Mouse (Mus musculus): ENCODE measurements around the gene Fam180a. TPM values are rescaled to one million over a fixed set of nuclear protein-coding genes. Genes with fewer than 3 reads are reported as not detected.

Fam180a gene
- polyA plus RNA-seq, 1 experiment from 2014 or later, result 2.1 TPM

DNA sequence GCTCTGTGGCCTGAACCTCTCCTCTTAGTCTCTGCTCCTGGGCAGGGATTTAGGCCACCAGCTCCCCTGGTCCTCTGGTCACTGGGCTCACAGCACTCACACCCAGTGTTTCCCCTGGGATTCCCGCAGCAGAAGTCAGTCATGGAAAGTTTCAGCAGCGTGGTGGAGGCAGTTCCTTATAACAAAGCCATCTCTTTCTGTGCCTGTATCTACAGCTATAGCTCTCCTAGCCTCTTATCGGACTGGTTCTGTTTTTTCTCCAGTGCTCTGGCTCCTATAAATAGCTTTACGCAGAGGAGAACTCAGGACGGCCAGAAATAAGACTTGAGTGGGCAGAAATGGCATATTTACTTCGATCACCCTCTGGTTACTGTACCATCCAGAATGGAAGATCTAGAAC lies 27.6 kb downstream of the Fam180a start:
- H3K27ac ChIP-seq (ENCODE audit: low read length), result no peak overlapping the region
- ATAC-seq, result no peak
- WGBS, result 62% methylated on average over 6 of the region's 6 CpGs
- peaks cover 3% of the 10 kb centered on the region; the same call in 1 of the 2 replicates for H3K4me1 ChIP-seq (ENCODE audit: control insufficient read depth, insufficient read depth, low read length)
- no peak overlapping the region for H3K4me2 ChIP-seq (ENCODE audit: low read depth, low read length)
- H3K27me3 ChIP-seq (replicated peaks; ENCODE audit: control insufficient read depth, insufficient read depth, low read length), result no peaks in the 10 kb centered on the region
- no peaks in the 10 kb centered on the region for H3K36me3 ChIP-seq (ENCODE audit: control insufficient read depth, insufficient read depth, low read length)
- no peak overlapping the region for H3K9ac ChIP-seq (ENCODE audit: low read depth, low read length)
- no peak overlapping the region for H3K4me3 ChIP-seq (ENCODE audit: low read length)
- H3K9me3 ChIP-seq (ENCODE audit: control insufficient read depth, low read length), result no peaks in the 10 kb centered on the region

GRCm38 (mm10) chr6:35297516-35298227 lies 28.3 kb downstream of the Fam180a start:
- Histone ChIP-seq H3K4me2 (ENCODE audit: low read depth, low read length) (no peak overlapping the region), H3K4me1 (ENCODE audit: control insufficient read depth, insufficient read depth, low read length) (no peaks in the 10 kb centered on the region), H3K9ac (ENCODE audit: low read depth, low read length) (no peak overlapping the region), H3K36me3 (ENCODE audit: control insufficient read depth, insufficient read depth, low read length) (no peaks in the 10 kb centered on the region), H3K27me3 (replicated peaks; ENCODE audit: control insufficient read depth, insufficient read depth, low read length) (no peaks in the 10 kb centered on the region), H3K27ac (ENCODE audit: low read length) (no peak overlapping the region), H3K4me3 (ENCODE audit: low read length) (no peak overlapping the region), H3K9me3 (ENCODE audit: control insufficient read depth, low read length) (no peaks in the 10 kb centered on the region)
- WGBS, result 92% methylated on average over 7 of the region's 7 CpGs
- no peak for ATAC-seq

GRCm38 (mm10) chr6:35297001-35297400 lies 28.9 kb downstream of the Fam180a start:
- Histone ChIP-seq H3K27ac (ENCODE audit: low read length) (no peak overlapping the region), H3K36me3 (ENCODE audit: control insufficient read depth, insufficient read depth, low read length) (no peaks in the 10 kb centered on the region), H3K4me1 (ENCODE audit: control insufficient read depth, insufficient read depth, low read length) (no peaks in the 10 kb centered on the region), H3K9me3 (ENCODE audit: control insufficient read depth, low read length) (no peaks in the 10 kb centered on the region), H3K4me3 (ENCODE audit: low read length) (no peak overlapping the region), H3K4me2 (ENCODE audit: low read depth, low read length) (no peak overlapping the region), H3K27me3 (replicated peaks; ENCODE audit: control insufficient read depth, insufficient read depth, low read length) (no peaks in the 10 kb centered on the region), H3K9ac (ENCODE audit: low read depth, low read length) (no peak overlapping the region)
- no peak for ATAC-seq
- WGBS, result 58% methylated on average over 2 of the region's 2 CpGs

DNA sequence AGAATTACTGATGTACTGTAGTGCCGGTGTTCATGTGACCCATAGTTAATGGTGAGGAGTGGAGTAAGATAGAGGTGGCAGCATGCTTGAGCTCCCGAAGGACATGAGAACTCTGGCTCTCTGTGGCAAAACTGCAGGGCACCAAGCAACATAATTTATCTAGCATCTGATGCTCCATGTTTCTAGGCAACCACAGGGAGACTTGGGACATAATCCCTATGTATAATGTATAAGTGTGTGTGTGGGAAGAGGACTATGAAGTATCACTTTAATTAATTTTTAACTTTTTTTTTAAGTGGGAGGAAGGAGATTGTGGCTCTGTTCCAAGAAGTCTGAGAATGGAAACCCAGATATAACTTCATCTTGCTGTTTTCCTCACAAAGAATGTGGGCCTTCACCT lies 31.0 kb downstream of the Fam180a start:
- no peak overlapping the region for H3K4me3 ChIP-seq (ENCODE audit: low read length)
- H3K27me3 ChIP-seq (replicated peaks; ENCODE audit: control insufficient read depth, insufficient read depth, low read length), result no peaks in the 10 kb centered on the region

GRCm38 (mm10) chr6:35289676-35290075 lies 36.3 kb downstream of the Fam180a start:
- Histone ChIP-seq H3K9me3 (ENCODE audit: control insufficient read depth, low read length) (no peaks in the 10 kb centered on the region), H3K36me3 (ENCODE audit: control insufficient read depth, insufficient read depth, low read length) (no peaks in the 10 kb centered on the region), H3K4me2 (ENCODE audit: low read depth, low read length) (no peak overlapping the region), H3K27me3 (replicated peaks; ENCODE audit: control insufficient read depth, insufficient read depth, low read length) (no peaks in the 10 kb centered on the region), H3K4me1 (ENCODE audit: control insufficient read depth, insufficient read depth, low read length) (peaks cover 4% of the 10 kb centered on the region; the same call in 1 of the 2 replicates), H3K4me3 (ENCODE audit: low read length) (no peak overlapping the region), H3K27ac (ENCODE audit: low read length) (no peak overlapping the region), H3K9ac (ENCODE audit: low read depth, low read length) (no peak overlapping the region)
- 90% methylated on average over 8 of the region's 8 CpGs for WGBS
- no peak for ATAC-seq

More for the DNA sequence above, 31.0 kb downstream of the Fam180a start:
- no peaks in the 10 kb centered on the region for H3K36me3 ChIP-seq (ENCODE audit: control insufficient read depth, insufficient read depth, low read length)
- H3K9ac ChIP-seq (ENCODE audit: low read depth, low read length), result no peak overlapping the region
- no peak for ATAC-seq
- 82% methylated on average over 2 of the region's 2 CpGs for WGBS
- no peak overlapping the region for H3K27ac ChIP-seq (ENCODE audit: low read length)
- no peaks in the 10 kb centered on the region for H3K9me3 ChIP-seq (ENCODE audit: control insufficient read depth, low read length)
- H3K4me1 ChIP-seq (ENCODE audit: control insufficient read depth, insufficient read depth, low read length), result no peaks in the 10 kb centered on the region
- no peak overlapping the region for H3K4me2 ChIP-seq (ENCODE audit: low read depth, low read length)

GRCm38 (mm10) chr6:35288920-35289319 lies 37.0 kb downstream of the Fam180a start:
- no peak overlapping the region for H3K4me2 ChIP-seq (ENCODE audit: low read depth, low read length)
- H3K4me1 ChIP-seq (ENCODE audit: control insufficient read depth, insufficient read depth, low read length), result peaks cover 4% of the 10 kb centered on the region; the same call in 1 of the 2 replicates
- no peaks in the 10 kb centered on the region for H3K9me3 ChIP-seq (ENCODE audit: control insufficient read depth, low read length)
- H3K4me3 ChIP-seq (ENCODE audit: low read length), result no peak overlapping the region
- no peaks in the 10 kb centered on the region for H3K27me3 ChIP-seq (replicated peaks; ENCODE audit: control insufficient read depth, insufficient read depth, low read length)
- no peaks in the 10 kb centered on the region for H3K36me3 ChIP-seq (ENCODE audit: control insufficient read depth, insufficient read depth, low read length)
- no peak overlapping the region for H3K9ac ChIP-seq (ENCODE audit: low read depth, low read length)
- 63% methylated on average over 7 of the region's 7 CpGs for WGBS
- H3K27ac ChIP-seq (ENCODE audit: low read length), result no peak overlapping the region
- ATAC-seq, result no peak

DNA sequence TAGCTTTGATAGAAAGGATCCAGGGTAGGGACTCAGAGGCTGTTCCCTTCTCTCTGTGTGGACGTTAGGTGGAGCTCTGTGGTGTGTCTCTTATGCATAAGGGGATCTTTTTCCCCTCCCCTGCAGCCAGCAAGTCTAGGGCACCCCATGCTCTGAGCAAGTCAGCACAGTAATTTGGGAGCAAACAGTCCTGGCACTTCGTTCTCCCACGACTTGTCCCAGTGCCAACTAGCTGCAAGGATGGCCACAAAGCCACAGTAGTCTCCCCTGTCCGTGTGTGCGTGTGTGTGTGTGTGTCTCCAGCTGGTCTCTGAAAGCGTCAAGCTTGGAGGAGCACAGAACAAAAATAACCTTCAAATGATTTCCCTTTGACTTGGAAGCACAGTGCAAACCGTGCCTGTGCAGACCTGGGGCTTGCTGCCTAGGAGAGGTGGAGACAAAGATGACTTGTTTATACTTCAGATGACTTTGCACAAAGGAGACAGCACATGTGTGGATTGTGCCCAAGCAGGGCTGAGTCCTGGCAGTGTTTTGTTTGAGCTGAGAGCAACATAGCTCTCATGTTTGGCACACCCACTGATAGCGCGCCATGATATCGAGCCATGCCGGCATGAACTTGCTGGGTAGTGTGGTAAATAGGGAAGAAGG lies 37.7 kb downstream of the Fam180a start:
- H3K9ac ChIP-seq (ENCODE audit: low read depth, low read length), result no peak overlapping the region
- no peaks in the 10 kb centered on the region for H3K36me3 ChIP-seq (ENCODE audit: control insufficient read depth, insufficient read depth, low read length)
- H3K9me3 ChIP-seq (ENCODE audit: control insufficient read depth, low read length), result no peaks in the 10 kb centered on the region
- WGBS, result 53% methylated on average over 11 of the region's 11 CpGs
- H3K27ac ChIP-seq (ENCODE audit: low read length), result 0 out of 2 replicates have a peak overlapping the region, but pooled peaks have one; percentile 16
- H3K4me1 ChIP-seq (ENCODE audit: control insufficient read depth, insufficient read depth, low read length), result peaks cover 4% of the 10 kb centered on the region; the same call in 1 of the 2 replicates
- peak; percentile 31 for ATAC-seq
- no peaks in the 10 kb centered on the region for H3K27me3 ChIP-seq (replicated peaks; ENCODE audit: control insufficient read depth, insufficient read depth, low read length)
- no peak overlapping the region for H3K4me3 ChIP-seq (ENCODE audit: low read length)
- H3K4me2 ChIP-seq (ENCODE audit: low read depth, low read length), result no peak overlapping the region

- Histone ChIP-seq H3K4me2 (ENCODE audit: low read depth, low read length) (no peak overlapping the region), H3K27ac (ENCODE audit: low read length) (no peak overlapping the region), H3K27me3 (replicated peaks; ENCODE audit: control insufficient read depth, insufficient read depth, low read length) (no peaks in the 10 kb centered on the region), H3K4me1 (ENCODE audit: control insufficient read depth, insufficient read depth, low read length) (peaks cover 3% of the 10 kb centered on the region; the same call in 1 of the 2 replicates), H3K36me3 (ENCODE audit: control insufficient read depth, insufficient read depth, low read length) (no peaks in the 10 kb centered on the region), H3K9me3 (ENCODE audit: control insufficient read depth, low read length) (no peaks in the 10 kb centered on the region), H3K4me3 (ENCODE audit: low read length) (no peak overlapping the region), H3K9ac (ENCODE audit: low read depth, low read length) (no peak overlapping the region)
- no peak for ATAC-seq
- 79% methylated on average over 10 of the region's 10 CpGs for WGBS
Measured at GRCm38 (mm10) chr6:35279306-35279705, 46.6 kb downstream of the Fam180a start.

DNA sequence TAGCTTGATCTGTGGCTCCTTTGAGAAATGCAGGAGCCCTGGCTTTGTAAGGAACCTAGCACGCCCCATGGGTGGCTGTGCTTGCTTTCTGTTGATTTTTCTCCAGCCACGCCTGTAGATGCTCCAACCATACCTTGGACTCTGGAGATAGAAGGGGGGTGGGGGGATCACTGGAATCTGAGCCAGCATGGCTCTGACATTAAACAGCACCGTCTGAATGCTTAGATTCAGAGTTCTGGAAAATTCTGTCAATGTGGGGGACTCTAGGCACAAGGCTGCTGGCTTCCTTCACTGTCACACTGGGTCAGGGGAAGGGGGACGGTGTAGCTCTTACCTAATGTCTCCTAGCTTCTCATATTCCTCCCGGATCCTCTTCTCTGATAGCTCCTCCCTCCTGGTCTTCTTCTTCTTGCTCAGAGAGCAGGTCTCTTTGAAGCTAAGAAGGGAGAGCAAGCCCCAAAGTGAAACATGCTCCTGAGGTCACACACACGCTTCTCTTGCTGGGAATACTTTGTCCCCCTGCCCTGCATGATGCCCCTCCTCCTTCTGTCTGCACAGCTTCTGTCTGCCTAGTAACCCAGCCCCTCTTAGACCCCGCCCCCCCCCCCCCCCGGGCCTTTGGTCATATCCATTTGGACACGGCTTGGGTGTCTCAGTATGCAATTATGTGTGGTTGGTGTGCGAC lies 47.9 kb downstream of the Fam180a start:
- H3K36me3 ChIP-seq (ENCODE audit: control insufficient read depth, insufficient read depth, low read length), result no peaks in the 10 kb centered on the region
- peaks cover 3% of the 10 kb centered on the region; the same call in 1 of the 2 replicates for H3K4me1 ChIP-seq (ENCODE audit: control insufficient read depth, insufficient read depth, low read length)
- ATAC-seq, result peak; percentile 62
- H3K4me2 ChIP-seq (ENCODE audit: low read depth, low read length), result no peak overlapping the region
- no peaks in the 10 kb centered on the region for H3K27me3 ChIP-seq (replicated peaks; ENCODE audit: control insufficient read depth, insufficient read depth, low read length)
- no peaks in the 10 kb centered on the region for H3K9me3 ChIP-seq (ENCODE audit: control insufficient read depth, low read length)
- H3K9ac ChIP-seq (ENCODE audit: low read depth, low read length), result no peak overlapping the region
- WGBS, result 37% methylated on average over 10 of the region's 10 CpGs
- no peak overlapping the region for H3K27ac ChIP-seq (ENCODE audit: low read length)
- no peak overlapping the region for H3K4me3 ChIP-seq (ENCODE audit: low read length)

All from intestine, embryonic 16.5 days (tissue).